Mouse (Mus musculus) T-helper 2 cell (primary cell): Measurements from ENCODE around the gene Bricd5.
"Not testable (repeated sequence)": the region's sequence is repeated elsewhere in the genome, so short reads cannot be mapped to it uniquely, and the experiment has no call there.

Source experiments
- in situ Hi-C: fragments of 300-600 bp; cut with MboI, MseI; formaldehyde crosslinking; loops from one replicate; pipeline ENCODE4 v1.15.1; 2025; ENCODE audit warnings: high pct_unique_total_duplicates

The Bricd5 gene

GRCm38 (mm10) chr17:24473612-24474275 is at the start of gene Bricd5:
TSS of gene Bricd5 (plus strand) at chr17:24473884.
- in situ Hi-C loops: loop anchor here (25.0 kb wide), 1 partner anchor 1389 kb away; the partner anchor contains the start of genes Mcrip2 and Wdr90

DNA sequence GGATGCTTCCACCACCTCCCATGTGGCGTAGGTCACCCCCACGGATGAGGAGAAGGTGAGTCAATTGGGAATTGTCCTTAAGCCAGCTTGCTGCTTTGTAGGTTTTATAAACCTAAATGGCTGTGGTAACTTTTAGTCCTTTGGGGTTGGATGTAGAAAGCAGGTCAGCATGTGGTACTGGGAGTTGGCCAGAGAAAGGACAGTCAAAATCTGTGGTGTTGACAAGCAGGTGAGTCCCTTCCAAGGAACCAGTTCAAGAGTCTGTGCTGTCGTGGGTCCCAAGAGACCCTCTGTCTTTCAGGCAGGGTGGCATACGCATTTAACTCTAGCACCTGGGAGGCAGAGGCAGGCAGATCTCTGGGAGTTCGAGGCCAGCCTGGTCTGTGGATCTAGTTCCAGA is 49.2 kb upstream of the Bricd5 start:
- in situ Hi-C loops: no loop called here

- in situ Hi-C loops: not testable (repeated sequence)
These were observed 48.4 kb upstream of the Bricd5 start for GRCm38 (mm10) chr17:24425326-24425725.

- in situ Hi-C loops: no loop called here
These were observed 47.8 kb upstream of the Bricd5 start for GRCm38 (mm10) chr17:24425905-24426304.

GRCm38 (mm10) chr17:24426471-24427169 is 47.1 kb upstream of the Bricd5 start, which contains the start of gene Eci1:
TSS of gene Eci1 (plus strand) at chr17:24426641.
- in situ Hi-C loops: no loop called here

DNA sequence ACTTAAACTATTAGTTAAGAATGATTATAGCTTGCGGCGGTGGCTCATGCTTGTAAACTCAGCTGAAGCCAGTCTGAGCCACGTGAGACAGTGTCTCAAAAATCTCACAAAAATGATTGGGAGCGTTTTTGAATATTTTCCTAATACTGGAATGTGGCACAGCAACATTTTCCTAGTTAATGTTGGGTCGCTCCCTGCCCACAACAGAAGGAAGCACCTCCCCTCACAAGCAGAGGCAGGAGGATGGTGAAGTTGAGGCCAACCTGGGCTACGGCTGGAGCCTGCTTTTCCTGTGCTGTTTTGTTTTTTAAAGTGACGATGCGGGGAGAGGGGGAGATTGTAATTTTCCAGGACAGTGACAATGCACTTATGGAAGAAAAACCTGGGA is 46.5 kb upstream of the Bricd5 start:
- in situ Hi-C loops: no loop called here

GRCm38 (mm10) chr17:24429201-24429983 is 44.3 kb upstream of the Bricd5 start:
- in situ Hi-C loops: no loop called here

DNA sequence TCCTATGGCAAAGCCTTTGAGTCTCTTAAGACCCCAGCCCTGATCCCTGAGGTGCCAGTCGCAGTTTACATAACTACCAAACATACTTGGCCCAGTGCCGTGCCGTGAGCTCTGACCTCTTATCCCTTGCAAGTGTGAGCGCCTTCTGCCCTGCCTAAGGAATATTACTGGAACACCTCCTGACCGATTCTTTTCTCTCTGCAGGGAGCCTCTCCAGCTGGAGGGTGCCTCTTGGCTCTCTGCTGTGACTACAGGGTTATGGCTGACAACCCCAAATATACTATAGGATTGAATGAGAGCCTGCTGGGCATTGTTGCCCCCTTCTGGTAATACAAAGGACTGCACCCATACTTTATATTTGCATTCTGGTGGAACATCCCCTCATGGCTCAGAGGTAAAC is 36.7 kb upstream of the Bricd5 start:
- in situ Hi-C loops: loop anchor here (10.0 kb wide), 1 partner anchor 212 kb away; the partner anchor contains the start of gene Tedc2

DNA sequence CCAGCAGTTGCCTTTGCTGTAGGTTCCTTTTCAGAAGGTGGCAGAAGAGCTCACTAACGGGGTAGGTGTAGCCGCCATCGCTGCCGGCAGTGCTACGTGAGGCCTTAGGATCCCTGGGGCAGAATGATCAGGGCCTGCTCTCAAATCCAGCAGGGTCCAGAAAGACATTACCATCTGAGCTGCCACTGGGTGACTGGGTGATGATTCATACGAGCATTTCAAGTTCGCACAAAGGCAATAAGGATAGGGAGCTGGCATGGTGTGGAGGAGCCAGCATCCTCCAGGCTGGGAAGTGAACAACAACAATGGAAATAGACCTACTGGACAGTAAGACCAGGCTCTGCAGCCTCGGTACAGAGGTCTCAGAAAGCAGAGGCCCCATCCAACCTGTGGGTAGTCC is 33.3 kb upstream of the Bricd5 start:
- in situ Hi-C loops: no loop called here

DNA sequence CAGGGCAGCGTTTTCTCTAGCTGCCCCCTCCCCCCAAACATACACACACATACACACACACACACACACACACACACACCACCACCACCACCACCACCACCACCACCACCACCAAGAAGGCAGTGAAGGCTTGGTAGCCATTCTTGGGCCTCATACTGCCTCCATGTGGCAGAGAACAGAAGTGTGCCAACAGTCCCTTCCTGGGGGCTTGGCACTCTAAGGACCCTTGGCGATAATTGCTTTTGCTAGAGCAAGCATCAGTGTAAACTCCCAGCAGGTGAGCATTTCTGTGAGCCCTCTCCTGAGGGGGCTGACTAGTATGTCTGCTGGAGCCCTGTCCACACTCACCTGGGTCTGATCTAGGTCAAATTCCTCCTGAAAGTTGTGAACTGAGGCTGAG is 32.5 kb upstream of the Bricd5 start:
- in situ Hi-C loops: no loop called here

DNA sequence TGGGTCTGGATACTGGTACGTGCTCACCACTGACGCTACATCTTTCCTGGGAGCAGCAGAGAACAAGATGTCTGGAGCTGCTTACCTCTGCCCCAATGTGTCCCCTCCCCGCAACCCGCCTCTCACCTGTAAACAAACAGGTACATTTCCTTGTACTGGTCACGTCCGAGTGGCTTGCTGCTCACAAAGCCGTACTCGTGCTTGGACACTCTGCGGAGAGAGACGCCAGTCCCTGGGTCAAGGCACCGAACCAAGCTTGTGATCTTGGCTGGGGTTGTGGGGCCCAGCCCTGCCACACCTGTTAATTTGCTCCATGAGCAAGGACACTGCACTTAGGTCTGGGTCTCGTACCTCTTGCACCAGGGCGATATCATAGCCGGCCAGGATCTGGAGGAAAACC is 31.6 kb upstream of the Bricd5 start:
- in situ Hi-C loops: no loop called here

DNA sequence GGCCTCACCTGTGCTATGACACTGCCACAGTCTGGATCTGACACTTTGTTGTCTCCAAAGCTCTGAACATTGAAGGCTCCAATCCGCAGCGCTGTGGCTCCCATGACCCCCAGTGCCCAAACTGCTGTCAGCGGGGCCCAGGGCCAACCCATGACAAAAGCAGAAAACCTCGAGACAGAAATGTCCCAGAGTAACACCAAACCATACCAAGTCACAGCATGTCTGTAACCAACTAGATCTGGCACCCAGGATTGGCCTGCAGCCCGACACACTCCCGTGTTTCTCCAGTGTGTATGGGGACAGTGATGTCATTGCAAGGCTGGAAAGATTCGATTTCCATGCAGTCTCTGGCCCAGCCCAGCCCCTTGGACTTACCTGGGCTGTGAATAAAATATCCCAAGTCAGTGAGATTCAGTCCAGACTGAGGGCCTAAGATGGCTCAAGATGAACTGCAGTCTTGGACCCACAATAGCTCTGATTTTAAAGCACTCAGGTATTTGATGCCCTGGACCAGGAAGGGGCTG is 31.0 kb upstream of the Bricd5 start, which contains the start of gene Dnase1l2:
Gene Dnase1l2 (minus strand): TSS at position 474 of the 524 bp plus-strand sequence.
- in situ Hi-C loops: no loop called here

DNA sequence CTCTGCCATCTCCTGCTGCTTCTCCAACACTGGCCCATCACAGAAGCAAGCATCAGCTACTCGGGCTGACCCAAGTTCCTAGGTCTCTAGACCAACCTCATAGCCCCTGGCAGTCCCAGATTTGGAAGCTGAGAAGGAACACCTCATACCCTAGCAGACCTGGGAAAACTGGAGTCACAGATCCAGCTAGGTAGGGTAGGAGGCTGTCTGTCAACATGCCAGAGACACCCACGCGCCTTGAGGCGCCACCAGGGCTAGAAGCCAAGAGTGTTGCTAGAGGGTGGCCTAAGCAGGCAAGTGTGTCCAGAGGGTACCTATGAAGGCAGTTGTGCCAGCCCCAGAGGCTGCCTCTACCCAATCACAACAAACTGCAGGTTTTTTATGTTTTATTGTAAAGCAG is 30.3 kb upstream of the Bricd5 start:
- in situ Hi-C loops: no loop called here

DNA sequence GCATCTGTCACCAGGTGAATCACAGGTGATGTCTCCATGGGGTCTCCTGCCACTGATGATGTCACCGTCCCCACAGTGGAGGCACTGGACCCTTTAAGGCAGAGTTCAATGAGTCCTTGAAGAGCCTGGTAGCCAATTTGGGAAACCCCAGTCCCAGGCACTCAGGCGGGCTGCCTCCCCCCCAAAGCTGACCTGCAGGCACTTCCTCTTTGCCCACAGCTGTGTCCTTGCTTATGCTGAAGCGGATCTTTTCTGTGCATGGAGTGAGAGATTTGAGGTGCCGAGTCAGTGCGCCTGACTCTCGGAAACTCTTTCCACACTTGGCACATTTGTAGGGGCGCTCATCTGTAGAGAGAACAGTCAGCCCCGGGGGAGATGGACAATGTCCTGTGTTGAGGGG is 27.1 kb upstream of the Bricd5 start:
- in situ Hi-C loops: no loop called here

GRCm38 (mm10) chr17:24449507-24449906 is 24.2 kb upstream of the Bricd5 start:
- in situ Hi-C loops: no loop called here

GRCm38 (mm10) chr17:24451220-24451619 is 22.5 kb upstream of the Bricd5 start:
- in situ Hi-C loops: loop anchor here (25.0 kb wide), 1 partner anchor 1411 kb away; the partner anchor contains the start of genes Mcrip2 and Wdr90

- in situ Hi-C loops: loop anchor here (25.0 kb wide), 1 partner anchor 1409 kb away; the partner anchor contains the start of genes Mcrip2 and Wdr90
These were observed 20.3 kb upstream of the Bricd5 start for GRCm38 (mm10) chr17:24453372-24453771.

DNA sequence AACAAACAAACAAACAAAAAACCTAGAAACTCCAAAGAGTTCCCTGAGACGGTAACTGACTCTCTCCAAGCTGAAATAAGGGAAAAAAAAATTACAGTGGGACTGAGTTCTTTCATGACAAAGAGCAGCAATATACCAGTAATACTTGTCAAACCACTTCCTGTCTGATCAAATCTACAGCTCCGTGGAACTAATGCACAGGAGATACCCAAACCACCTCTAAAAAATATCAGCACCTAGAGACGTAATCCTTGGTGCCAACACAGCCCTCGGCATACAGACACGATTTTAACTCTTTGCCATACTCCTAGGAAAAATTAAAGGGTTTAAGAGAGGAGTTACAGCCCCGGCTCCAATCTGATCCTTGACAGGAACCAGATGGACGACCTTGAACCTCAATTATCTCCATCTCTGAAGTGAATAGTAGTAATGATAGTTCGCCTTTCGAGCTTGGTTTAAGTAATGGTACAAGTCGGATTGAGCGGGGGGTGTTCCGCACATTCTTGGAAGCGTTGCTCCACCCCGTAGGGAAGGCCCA is 19.4 kb upstream of the Bricd5 start:
- in situ Hi-C loops: loop anchor here (25.0 kb wide), 1 partner anchor 1408 kb away; the partner anchor contains the start of genes Mcrip2 and Wdr90

DNA sequence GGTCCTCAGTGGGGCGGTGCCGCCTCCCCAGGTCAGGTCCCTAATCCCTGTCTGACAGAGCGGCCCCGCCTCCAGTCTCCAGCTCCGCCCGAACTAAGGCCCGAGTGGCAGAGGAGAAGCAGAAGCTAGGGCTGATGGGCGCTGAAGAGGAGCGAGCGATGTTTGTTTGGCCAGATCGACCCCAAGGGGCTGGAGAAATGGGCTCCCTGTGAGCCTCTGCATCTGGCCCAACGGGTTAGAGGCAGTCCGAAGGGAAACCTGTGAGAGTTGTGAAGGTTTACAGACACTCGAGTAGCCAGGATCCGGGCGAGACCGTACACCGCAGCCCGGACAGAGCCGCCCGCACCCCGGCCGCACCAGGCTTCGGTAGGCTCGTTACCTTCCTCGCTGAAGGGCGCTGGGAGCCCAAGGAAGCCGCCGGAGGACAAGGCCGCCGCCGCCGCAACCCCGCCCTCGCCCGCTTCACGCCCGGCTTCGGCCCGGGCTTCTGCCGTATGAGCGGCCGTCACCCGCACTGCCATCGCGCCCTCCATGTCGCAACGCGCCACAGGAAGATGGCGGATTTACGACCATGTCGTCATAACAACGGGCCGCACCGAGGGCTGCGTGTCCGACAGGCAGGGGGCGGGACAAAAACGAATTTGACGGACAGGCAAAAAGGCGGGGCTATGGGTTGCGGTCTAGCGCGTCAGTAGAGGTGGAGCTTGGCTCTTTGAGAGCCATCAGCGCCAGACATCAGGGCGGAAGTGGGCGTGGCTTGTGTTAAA is 18.7 kb upstream of the Bricd5 start:
- in situ Hi-C loops: loop anchor here (5.0 to 25.0 kb wide), 2 partner anchors 973 to 1407 kb away; partner anchors contain the start of genes Mcrip2 and Wdr90

- in situ Hi-C loops: loop anchor here (5.0 to 25.0 kb wide), 2 partner anchors 973 to 1407 kb away; partner anchors contain the start of genes Mcrip2 and Wdr90
These were observed 18.0 kb upstream of the Bricd5 start for GRCm38 (mm10) chr17:24455523-24456206.
